Mouse (Mus musculus): ENCODE results near the gene Htra3. TPM values are rescaled to one million over a fixed set of nuclear protein-coding genes. Genes with fewer than 3 reads are reported as not detected.

Gene Htra3
- total RNA-seq, 2 experiments from 2014 or later: 5.5 to 5.6 TPM

- Histone ChIP-seq H3K4me3 (no peak overlapping the region), H3K27ac (no peak overlapping the region)
- no peak for DNase-seq (ENCODE audit: low spot score in 2 of 2)
- no peak for TF ChIP-seq CTCF (conservative IDR thresholded peaks at IDR 0.05)
Measured at GRCm38 (mm10) chr5:35612722-35613121, 66.9 kb downstream of the Htra3 start.

GRCm38 (mm10) chr5:35611900-35612299 lies 67.7 kb downstream of the Htra3 start:
- peak; percentile 40 for TF ChIP-seq CTCF (conservative IDR thresholded peaks at IDR 0.05)
- DNase-seq (ENCODE audit: low spot score in 2 of 2): no peak

DNA sequence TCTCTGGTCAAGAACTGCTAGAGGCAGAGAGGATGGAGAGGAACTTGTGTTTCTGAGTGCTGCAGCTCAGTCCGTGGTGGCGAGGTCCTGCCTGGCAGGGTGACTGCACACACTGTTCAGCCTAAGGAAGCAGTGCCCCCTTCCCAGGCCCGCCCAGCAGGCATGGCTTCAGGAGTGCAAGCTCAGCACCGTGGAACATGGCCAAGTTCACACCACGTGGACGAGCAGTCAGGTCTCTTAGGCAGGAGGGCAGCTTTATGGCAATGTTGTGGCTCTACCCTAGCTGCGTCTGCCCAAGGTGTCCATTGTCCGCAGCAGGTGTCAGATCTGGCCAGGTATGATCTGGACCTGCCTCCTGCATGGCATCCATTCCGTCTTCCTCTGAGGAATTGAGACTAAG lies 68.4 kb downstream of the Htra3 start:
- Histone ChIP-seq H3K27ac (no peak overlapping the region), H3K4me3 (no peak overlapping the region)
- no peak for DNase-seq (ENCODE audit: low spot score in 2 of 2)
- no peak for TF ChIP-seq CTCF (conservative IDR thresholded peaks at IDR 0.05)

More at GRCm38 (mm10) chr5:35611900-35612299, 67.7 kb downstream of the Htra3 start:
- Histone ChIP-seq H3K4me3 (no peak overlapping the region), H3K27ac (no peak overlapping the region)

- Histone ChIP-seq H3K4me3 (no peak overlapping the region), H3K27ac (no peak overlapping the region)
- DNase-seq (ENCODE audit: low spot score in 2 of 2): no peak
- no peak for TF ChIP-seq CTCF (conservative IDR thresholded peaks at IDR 0.05)
Measured at GRCm38 (mm10) chr5:35610381-35610780, 69.2 kb downstream of the Htra3 start.

DNA sequence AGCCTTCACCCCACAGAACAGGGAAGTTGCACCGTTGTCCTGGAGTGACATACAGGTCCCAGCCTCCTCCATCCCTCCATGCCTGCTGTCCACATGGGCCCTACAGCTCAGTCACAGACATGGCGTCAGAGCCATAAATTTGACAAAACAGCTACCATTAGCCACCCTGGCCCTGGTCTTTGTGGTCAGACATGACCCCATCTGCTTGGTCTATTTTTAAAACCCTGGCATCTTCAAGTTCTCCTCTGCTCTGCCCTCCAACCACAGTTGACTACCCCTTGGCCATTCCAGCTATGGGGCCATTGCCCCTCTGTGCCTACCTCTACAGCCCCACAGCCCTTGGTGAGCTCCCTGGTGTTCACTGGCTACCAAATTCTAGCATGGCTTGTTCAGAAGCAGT lies 69.6 kb downstream of the Htra3 start:
- H3K4me3 ChIP-seq: no peak overlapping the region
- no peak for DNase-seq (ENCODE audit: low spot score in 2 of 2)
- TF ChIP-seq CTCF (conservative IDR thresholded peaks at IDR 0.05): no peak
- H3K27ac ChIP-seq: no peak overlapping the region

DNA sequence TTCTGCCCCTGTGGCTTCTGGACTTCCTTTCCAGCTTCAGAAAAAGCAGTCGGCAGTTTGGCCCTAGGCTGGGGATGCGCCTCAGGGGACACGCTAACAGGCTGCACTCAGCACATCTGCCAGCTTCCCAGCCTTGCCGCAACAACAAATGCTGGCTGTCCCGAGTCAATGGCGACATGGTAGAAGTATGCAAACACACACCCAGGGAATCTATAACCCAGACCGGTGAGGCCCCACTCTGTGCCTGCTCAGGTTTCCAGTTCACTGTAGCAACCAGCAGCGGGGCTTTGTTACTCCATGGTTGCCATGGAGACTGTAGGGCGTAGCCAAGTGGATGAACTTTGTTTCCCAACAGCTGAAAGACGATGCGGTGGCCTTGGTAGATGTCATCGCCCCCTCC lies 70.2 kb downstream of the Htra3 start:
- H3K4me3 ChIP-seq: no peak overlapping the region
- no peak overlapping the region for H3K27ac ChIP-seq
- TF ChIP-seq CTCF (conservative IDR thresholded peaks at IDR 0.05): no peak
- no peak for DNase-seq (ENCODE audit: low spot score in 2 of 2)

DNA sequence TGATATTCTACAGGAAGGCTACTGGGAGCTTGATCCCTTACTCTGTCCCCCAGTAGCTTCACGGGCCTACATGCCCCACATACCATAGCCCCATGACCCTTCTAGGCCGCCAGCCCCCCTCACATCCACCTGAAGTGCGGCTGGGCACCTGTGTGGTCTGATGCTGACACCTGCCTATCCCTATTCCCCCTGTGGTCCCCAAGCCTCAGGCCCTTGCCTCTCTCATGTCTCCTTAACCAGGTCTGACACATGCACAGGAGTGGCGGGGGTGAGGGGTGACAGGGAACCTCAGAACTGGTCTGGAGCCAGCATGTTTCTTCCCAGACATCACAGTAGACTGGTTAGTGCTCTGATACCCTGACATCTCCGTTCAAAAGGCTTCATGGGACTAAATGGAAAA lies 71.0 kb downstream of the Htra3 start:
- no peak for TF ChIP-seq CTCF (conservative IDR thresholded peaks at IDR 0.05)
- no peak overlapping the region for H3K27ac ChIP-seq
- no peak overlapping the region for H3K4me3 ChIP-seq
- DNase-seq (ENCODE audit: low spot score in 2 of 2): no peak

- no peak for TF ChIP-seq CTCF (conservative IDR thresholded peaks at IDR 0.05)
- no peak overlapping the region for H3K27ac ChIP-seq
- H3K4me3 ChIP-seq: no peak overlapping the region
- DNase-seq (ENCODE audit: low spot score in 2 of 2): no peak
Measured at GRCm38 (mm10) chr5:35607784-35608183, 71.8 kb downstream of the Htra3 start.

- Histone ChIP-seq H3K4me3 (no peak overlapping the region), H3K27ac (no peak overlapping the region)
- DNase-seq (ENCODE audit: low spot score in 2 of 2): no peak
- no peak for TF ChIP-seq CTCF (conservative IDR thresholded peaks at IDR 0.05)
Measured at GRCm38 (mm10) chr5:35606800-35607199, 72.8 kb downstream of the Htra3 start.

GRCm38 (mm10) chr5:35605355-35605754 lies 74.2 kb downstream of the Htra3 start:
- Histone ChIP-seq H3K4me3 (no peak overlapping the region), H3K27ac (no peak overlapping the region)
- no peak for TF ChIP-seq CTCF (conservative IDR thresholded peaks at IDR 0.05)
- DNase-seq (ENCODE audit: low spot score in 2 of 2): no peak

Other genes with a start within 250 kb of the Htra3 start
- not detected for gene Cpz, start 154.1 kb downstream of the Htra3 start, total RNA-seq (2021)
- 1 to 10 TPM; 8.4 to 8.5 TPM for gene Trmt44, start 104.7 kb downstream of the Htra3 start, total RNA-seq (2021)
- 10 to 100 TPM; 24.6 to 34.6 TPM for gene Acox3, start 96.7 kb downstream of the Htra3 start, total RNA-seq (2021)
- 1 to 10 TPM; 1.7 to 2.4 TPM for gene Sh3tc1, start 60.2 kb upstream of the Htra3 start, total RNA-seq (2021)
- gene Ablim2, start 78.1 kb upstream of the Htra3 start, total RNA-seq (2021): 100 to 1,000 TPM; 133 to 163 TPM
- gene Afap1, start 213.5 kb upstream of the Htra3 start, total RNA-seq (2021): 10 to 100 TPM; 25.9 to 30.4 TPM